In the genomic region with DNA sequence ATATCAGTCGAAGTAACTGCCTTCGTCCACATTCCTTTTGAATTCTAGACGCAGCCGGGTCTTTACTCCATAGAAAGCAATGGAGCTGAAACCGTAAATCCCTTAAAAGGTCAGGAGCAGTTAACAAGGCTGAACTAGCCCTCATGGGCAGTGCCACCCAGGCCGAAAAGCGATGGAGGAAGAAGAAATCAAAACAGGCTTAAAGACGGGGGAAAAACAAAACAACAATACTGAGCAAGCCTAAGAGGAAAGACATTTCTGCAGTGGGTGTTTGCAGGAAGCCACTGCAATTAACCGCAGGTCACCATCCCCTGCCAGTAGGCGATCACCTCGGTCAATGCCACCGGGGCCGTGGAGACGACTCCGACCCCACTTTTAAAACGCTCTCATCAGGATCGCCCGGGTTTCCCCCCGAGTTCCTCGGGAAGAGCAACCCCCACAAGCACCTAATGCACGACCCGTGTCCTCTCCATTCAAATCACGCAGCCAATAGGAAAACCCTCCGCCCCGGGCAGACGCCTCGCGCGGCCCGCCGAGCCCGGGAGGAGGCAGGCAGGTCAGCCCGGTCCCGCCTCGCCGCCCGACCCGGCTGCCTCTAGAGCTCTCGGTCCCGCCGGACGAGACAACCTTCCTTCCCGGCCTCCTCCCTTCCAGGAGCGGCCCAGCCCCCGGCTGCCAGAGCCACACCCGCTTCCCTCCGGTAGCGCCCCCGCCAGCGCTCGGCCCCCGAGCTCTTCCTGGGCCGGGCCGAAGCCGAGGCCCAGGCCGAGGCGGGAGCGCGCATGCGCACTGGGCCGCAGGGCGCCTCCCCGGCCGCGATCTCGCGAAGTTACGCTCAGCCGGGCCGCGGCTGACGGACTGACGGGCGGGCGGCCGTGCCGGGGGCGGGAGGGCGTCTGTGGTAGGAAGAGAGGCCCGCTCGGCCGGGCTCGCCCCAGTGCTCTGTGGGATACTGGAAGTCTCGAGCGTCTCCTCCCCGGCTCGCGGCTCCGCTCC, we compare ENCODE assay signal across 7 mouse cellular contexts. TPM values are rescaled to one million over a fixed set of nuclear protein-coding genes. Genes with fewer than 3 reads are reported as not detected.
DNase-seq lines count a peak whose midpoint lies in the region; ATAC-seq and TF ChIP-seq lines count a peak whose summit lies in the region.

Gene Ppp1r12a (plus strand): TSS at position 933 of the 996 bp plus-strand sequence.

- peak within 1 kb of the TSS; percentile 99 for H3K27ac ChIP-seq in intestine, postnatal 0 days (ENCODE audit: low read depth, low read length)
- H3K27ac ChIP-seq in midbrain, embryonic 12.5 days (replicated peaks): peak within 1 kb of the TSS; percentile 99
- H3K27ac ChIP-seq in small intestine, adult 2 months (ENCODE audit: insufficient read depth, low read depth, low read length): peak within 1 kb of the TSS; percentile 98

- peak; percentile 99 for DNase-seq in adrenal gland, adult 2 months
- peak; percentile 90 for DNase-seq in embryo, embryonic 11.5 days (ENCODE audit: low read depth, low spot score)
- DNase-seq in gastrocnemius, postnatal 4 days (ENCODE audit: low spot score in 2 of 2): peak; percentile 96 to 97
- DNase-seq in left cerebral cortex, postnatal 4 days: peak; percentile 96

- H3K27me3 ChIP-seq in intestine, postnatal 0 days (replicated peaks; ENCODE audit: control insufficient read depth, insufficient read depth, low read length): no peaks in the 10 kb centered on the region
- no peaks in the 10 kb centered on the region for H3K27me3 ChIP-seq in midbrain, embryonic 12.5 days
- H3K27me3 ChIP-seq in small intestine, adult 2 months (ENCODE audit: control insufficient read depth, insufficient read depth, low read length): no peaks in the 10 kb centered on the region

- TF ChIP-seq CTCF in intestine, postnatal 0 days (IDR thresholded peaks at IDR 0.05; ENCODE audit: low read depth): peak; percentile 1; the same call in 1 of the 2 replicates
- TF ChIP-seq CTCF in small intestine, adult 2 months (IDR thresholded peaks at IDR 0.05; ENCODE audit: extremely low read depth, insufficient read length, insufficient replicate concordance, low read depth, low read length): peak; percentile 7; the same call in 1 of the 2 replicates

- peak; percentile 48 for TF ChIP-seq POLR2A in small intestine, adult 2 months (IDR thresholded peaks at IDR 0.05; ENCODE audit: low read depth, low read length)

- WGBS in intestine, postnatal 0 days: under 1% methylated on average over 72 of the region's 89 CpGs
- WGBS in midbrain, embryonic 12.5 days: under 1% methylated on average over 86 of the region's 89 CpGs
- WGBS in small intestine, adult 2 months: under 1% methylated on average over 88 of the region's 89 CpGs

- peak within 1 kb of the TSS; percentile 66 for H3K4me2 ChIP-seq in intestine, postnatal 0 days (replicated peaks; ENCODE audit: low read depth)
- H3K4me2 ChIP-seq in midbrain, embryonic 12.5 days (replicated peaks): peak within 1 kb of the TSS; percentile 73

- intact Hi-C loops in left cerebral cortex, postnatal 4 days (cut with DNase I): loop anchor here (10.0 kb wide), 1 partner anchor 227 kb away; no protein-coding TSS in a partner anchor

- no peaks in the 10 kb centered on the region for H3K9me3 ChIP-seq in intestine, postnatal 0 days (ENCODE audit: control insufficient read depth)
- no peaks in the 10 kb centered on the region for H3K9me3 ChIP-seq in midbrain, embryonic 12.5 days

- H3K36me3 ChIP-seq in intestine, postnatal 0 days (ENCODE audit: control insufficient read depth, insufficient read depth): no peaks in the 10 kb centered on the region
- H3K36me3 ChIP-seq in midbrain, embryonic 12.5 days: no peaks in the 10 kb centered on the region
- H3K36me3 ChIP-seq in small intestine, adult 2 months (ENCODE audit: control insufficient read depth, insufficient read depth, low read length): peaks cover 2% of the 10 kb centered on the region; the same call in 1 of the 2 replicates

- H3K4me1 ChIP-seq in intestine, postnatal 0 days (replicated peaks; ENCODE audit: control insufficient read depth, insufficient read depth, low read length): no peaks in the 10 kb centered on the region
- peaks cover 21% of the 10 kb centered on the region for H3K4me1 ChIP-seq in midbrain, embryonic 12.5 days
- H3K4me1 ChIP-seq in small intestine, adult 2 months (ENCODE audit: control insufficient read depth, insufficient read depth, insufficient read length, low read length): peaks cover 8% of the 10 kb centered on the region; the same call in 1 of the 2 replicates

- peak; percentile 97 for ATAC-seq in intestine, postnatal 0 days
- ATAC-seq in midbrain, embryonic 12.5 days (ENCODE audit: low FRiP score, low read depth): peak; percentile 96

- H3K9ac ChIP-seq in intestine, postnatal 0 days (ENCODE audit: low read depth, low read length): peak within 1 kb of the TSS; percentile 100
- H3K9ac ChIP-seq in midbrain, embryonic 12.5 days (replicated peaks): peak within 1 kb of the TSS; percentile 99

- H3K4me3 ChIP-seq in intestine, postnatal 0 days (ENCODE audit: low read depth, low read length): peak within 1 kb of the TSS; percentile 99
- H3K4me3 ChIP-seq in midbrain, embryonic 12.5 days: peak within 1 kb of the TSS; percentile 99
- peak within 1 kb of the TSS; percentile 91 for H3K4me3 ChIP-seq in small intestine, adult 2 months (ENCODE audit: low read depth, low read length)

RNA-seq across cellular contexts. Expression of gene Ppp1r12a, which starts in this region (rescaled TPM):
- total RNA-seq in adrenal gland, adult 2 months (2021): 100 to 1,000 TPM in 1 of 2 experiments, 10 to 100 TPM in 1; 84.0 to 110 TPM
- 6.7 and 8.5 TPM in 2 replicates for polyA plus RNA-seq in adrenal gland, adult 2 months (2012; rRNA removed)
- total RNA-seq in gastrocnemius, postnatal 4 days (2021): 10 to 100 TPM; 75.1 to 82.8 TPM
- 84.1 and 102 TPM in 2 replicates for polyA plus RNA-seq in intestine, postnatal 0 days (2015; fragmentation: Nextera tagmentation; extraction: Ambion mirVana)
- total RNA-seq in left cerebral cortex, postnatal 4 days (2021): 100 to 1,000 TPM in 1 of 2 experiments, 10 to 100 TPM in 1; 93.4 to 100 TPM
- 83.4 and 90.9 TPM in 2 replicates for polyA plus RNA-seq in midbrain, embryonic 12.5 days (2016; fragmentation: Nextera tagmentation; extraction: Ambion mirVana)
- polyA plus RNA-seq in small intestine, adult 2 months (2012; rRNA removed): 8.4 and 16.0 TPM in 2 replicates

Comparison
In these comparisons a context has a peak if more than half of its experiments do, and no peak if none do; other contexts are left out.
1. Peak in every context shown above with its lines: DNase-seq, ATAC-seq, H3K4me3 ChIP-seq and H3K27ac ChIP-seq.